Mouse (Mus musculus) kidney, embryonic 15.5 days (tissue): ENCODE data around the gene 2410004P03Rik. TPM values are rescaled to one million over a fixed set of nuclear protein-coding genes. Genes with fewer than 3 reads are reported as not detected.

Source experiments
- ATAC-seq: fragments of 200-750 bp; cut with Nextera tagmentation; replicated peaks from 2 replicates; pipeline ENCODE4 v1.8.0; 2017; ENCODE audit warnings: moderate TSS enrichment; ENCODE audit not compliant: low FRiP score
- H3K27ac ChIP-seq: fragments of 300-500 bp; sonication (generic); 2 replicates; pipeline ENCODE4 v1.5.1; 2015; ENCODE audit warnings: mild to moderate bottlenecking, inconsistent platforms
- H3K27me3 ChIP-seq: fragments of 300-500 bp; sonication (generic); 2 replicates; pipeline ENCODE4 v1.6.1; 2015; ENCODE audit warnings: inconsistent platforms
- H3K36me3 ChIP-seq: fragments of 300-500 bp; sonication (generic); 2 replicates; pipeline ENCODE4 v1.6.1; 2015; ENCODE audit warnings: inconsistent platforms
- H3K4me1 ChIP-seq: fragments of 300-500 bp; sonication (generic); 2 replicates; pipeline ENCODE4 v1.6.1; 2015; ENCODE audit warnings: inconsistent platforms
- H3K4me2 ChIP-seq: fragments of 300-500 bp; sonication (generic); 2 replicates; pipeline ENCODE4 v1.6.1; 2015; ENCODE audit warnings: moderate library complexity, mild to moderate bottlenecking, inconsistent platforms
- H3K4me3 ChIP-seq: fragments of 300-500 bp; sonication (generic); replicated peaks from 2 replicates; pipeline ENCODE4 v1.5.1; 2015; ENCODE audit warnings: mild to moderate bottlenecking, inconsistent platforms
- H3K9ac ChIP-seq: fragments of 300-500 bp; sonication (generic); 2 replicates; pipeline ENCODE4 v1.6.1; 2015; ENCODE audit warnings: mild to moderate bottlenecking, inconsistent platforms
- H3K9me3 ChIP-seq: fragments of 300-500 bp; sonication (generic); replicated peaks from 2 replicates; pipeline ENCODE4 v1.6.1; 2016; ENCODE audit warnings: inconsistent platforms
- WGBS: fragments of 180-500 bp; shearing (Covaris S2); methylation state at CpG from one replicate; pipeline ENCODE4 v1.1.7; 2015; ENCODE audit warnings: mixed read lengths; 5-methylcytosine and 5-hydroxymethylcytosine counted together
- polyA plus RNA-seq: library from polyadenylated mRNA; unstranded; fragments of >200 nt; fragmentation: Nextera tagmentation; extraction: Ambion mirVana; gene quantifications from 2 replicates; pipeline ENCODE4 v1.2.1, GENCODE M21; 2015

The 2410004P03Rik gene
- polyA plus RNA-seq, result 0.40 and 0.76 TPM in 2 replicates

GRCm38 (mm10) chr12:17011100-17011870 lies at the start of gene 2410004P03Rik:
Gene 2410004P03Rik, minus strand, starts transcription at chr12:17011727.
- H3K4me1 ChIP-seq, result peaks cover 7% of the 10 kb centered on the region
- H3K27me3 ChIP-seq, result peaks cover 3% of the 10 kb centered on the region; the same call in 1 of the 2 replicates
- H3K36me3 ChIP-seq, result no peaks in the 10 kb centered on the region
- H3K4me2 ChIP-seq, result peak within 1 kb of the TSS; percentile 66
- peak within 1 kb of the TSS; percentile 44 for H3K4me3 ChIP-seq
- peak within 1 kb of the TSS; percentile 42; the same call in 1 of the 2 replicates for H3K9ac ChIP-seq
- H3K9me3 ChIP-seq, result 0 out of 2 replicates have a peak, but pooled peaks cover 3% of the 10 kb centered on the region
- no peak within 1 kb of the TSS for H3K27ac ChIP-seq
- WGBS, result 9% methylated on average over 29 of the region's 29 CpGs
- ATAC-seq, result peak; percentile 66

DNA sequence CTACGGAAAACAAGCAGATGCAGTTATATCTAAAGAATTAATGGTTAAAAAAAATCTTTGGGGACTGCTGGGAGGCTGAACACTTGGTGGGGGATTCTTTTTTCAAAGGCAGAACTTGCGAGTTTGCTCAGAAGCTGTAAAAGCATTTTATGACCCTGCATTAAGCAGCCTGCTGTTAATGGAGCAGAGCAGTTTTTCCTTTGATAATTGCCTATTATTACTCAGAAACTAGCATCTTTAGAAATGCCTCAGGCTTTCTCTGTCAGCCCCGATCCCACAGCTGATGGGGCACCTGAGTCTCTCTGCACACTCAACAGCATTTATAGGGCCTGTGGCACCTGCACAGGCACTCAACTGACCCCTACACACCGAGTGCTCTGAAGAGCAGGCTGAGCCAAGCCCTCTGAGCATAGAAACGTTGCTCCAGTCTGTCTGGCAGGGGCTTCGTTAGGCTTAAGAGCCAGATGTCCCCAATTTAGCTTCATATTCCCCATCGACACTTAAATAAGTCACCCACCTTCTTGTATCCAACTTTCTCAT lies 49.7 kb upstream of the 2410004P03Rik start:
- Histone ChIP-seq H3K4me3 (no peak overlapping the region), H3K4me2 (no peak overlapping the region), H3K9ac (no peak overlapping the region), H3K36me3 (no peaks in the 10 kb centered on the region), H3K4me1 (no peaks in the 10 kb centered on the region), H3K9me3 (no peaks in the 10 kb centered on the region), H3K27me3 (peaks cover 8% of the 10 kb centered on the region), H3K27ac (no peak overlapping the region)
- WGBS, result 22% methylated on average over 7 of the region's 7 CpGs
- ATAC-seq, result no peak

- Histone ChIP-seq H3K4me1 (no peaks in the 10 kb centered on the region), H3K9me3 (no peaks in the 10 kb centered on the region), H3K9ac (no peak overlapping the region), H3K36me3 (no peaks in the 10 kb centered on the region), H3K27me3 (peaks cover 11% of the 10 kb centered on the region; the same call in 1 of the 2 replicates), H3K4me3 (no peak overlapping the region), H3K27ac (no peak overlapping the region), H3K4me2 (no peak overlapping the region)
- ATAC-seq, result no peak
- 79% methylated on average over 10 of the region's 10 CpGs for WGBS
These were observed 47.0 kb upstream of the 2410004P03Rik start for GRCm38 (mm10) chr12:17058490-17058889.

- no peak overlapping the region for H3K4me3 ChIP-seq
- H3K4me2 ChIP-seq, result no peak overlapping the region
- H3K9ac ChIP-seq, result no peak overlapping the region
- 87% methylated on average over 8 of the region's 8 CpGs for WGBS
- H3K4me1 ChIP-seq, result no peaks in the 10 kb centered on the region
- H3K9me3 ChIP-seq, result no peaks in the 10 kb centered on the region
- H3K27ac ChIP-seq, result no peak overlapping the region
- 0 out of 2 replicates have a peak, but pooled peaks cover 3% of the 10 kb centered on the region for H3K27me3 ChIP-seq
- no peaks in the 10 kb centered on the region for H3K36me3 ChIP-seq
- no peak for ATAC-seq
These were observed 45.6 kb upstream of the 2410004P03Rik start for GRCm38 (mm10) chr12:17057110-17057509.

GRCm38 (mm10) chr12:17055766-17056165 lies 44.2 kb upstream of the 2410004P03Rik start:
- Histone ChIP-seq H3K27me3 (0 out of 2 replicates have a peak, but pooled peaks cover 3% of the 10 kb centered on the region), H3K9ac (no peak overlapping the region), H3K27ac (no peak overlapping the region), H3K4me2 (no peak overlapping the region), H3K36me3 (no peaks in the 10 kb centered on the region), H3K4me3 (no peak overlapping the region), H3K4me1 (no peaks in the 10 kb centered on the region), H3K9me3 (no peaks in the 10 kb centered on the region)
- ATAC-seq, result no peak
- 91% methylated on average over 4 of the region's 4 CpGs for WGBS

GRCm38 (mm10) chr12:17054691-17055090 lies 43.2 kb upstream of the 2410004P03Rik start:
- Histone ChIP-seq H3K9me3 (no peaks in the 10 kb centered on the region), H3K4me1 (no peaks in the 10 kb centered on the region), H3K4me3 (no peak overlapping the region), H3K36me3 (no peaks in the 10 kb centered on the region), H3K27ac (no peak overlapping the region), H3K27me3 (0 out of 2 replicates have a peak, but pooled peaks cover 3% of the 10 kb centered on the region), H3K9ac (no peak overlapping the region), H3K4me2 (no peak overlapping the region)
- no peak for ATAC-seq
- whole genome bisulfite sequencing, result 65% methylated on average over 4 of the region's 4 CpGs

DNA sequence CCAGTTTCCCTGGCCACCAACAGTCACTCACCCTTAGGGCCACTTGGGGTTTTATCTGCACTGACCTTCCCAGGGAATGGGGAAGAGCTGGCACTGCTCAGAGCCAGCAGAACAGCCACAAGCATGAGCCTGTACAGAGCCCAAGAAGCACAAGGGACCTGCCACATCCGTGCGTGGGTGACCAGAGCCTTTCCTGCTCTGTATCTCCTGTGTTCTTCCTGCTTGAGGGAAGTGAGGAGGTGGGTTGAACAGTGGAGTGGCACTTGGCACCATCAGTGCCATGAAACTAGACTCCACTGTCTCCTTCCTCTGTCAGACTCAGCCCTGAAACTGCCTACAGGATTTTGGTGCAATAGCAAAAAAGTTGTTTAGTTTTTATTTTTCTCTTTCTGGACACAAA lies 41.1 kb upstream of the 2410004P03Rik start:
- Histone ChIP-seq H3K36me3 (no peaks in the 10 kb centered on the region), H3K27ac (no peak overlapping the region), H3K27me3 (0 out of 2 replicates have a peak, but pooled peaks cover 3% of the 10 kb centered on the region), H3K4me2 (no peak overlapping the region), H3K9me3 (no peaks in the 10 kb centered on the region), H3K4me1 (no peaks in the 10 kb centered on the region), H3K9ac (no peak overlapping the region), H3K4me3 (no peak overlapping the region)
- ATAC-seq, result no peak
- WGBS, result 72% methylated on average over 2 of the region's 2 CpGs

GRCm38 (mm10) chr12:17051057-17051456 lies 39.5 kb upstream of the 2410004P03Rik start:
- H3K27me3 ChIP-seq, result 0 out of 2 replicates have a peak, but pooled peaks cover 3% of the 10 kb centered on the region
- no peak overlapping the region for H3K9ac ChIP-seq
- H3K4me2 ChIP-seq, result no peak overlapping the region
- H3K4me3 ChIP-seq, result no peak overlapping the region
- H3K36me3 ChIP-seq, result no peaks in the 10 kb centered on the region
- no peaks in the 10 kb centered on the region for H3K9me3 ChIP-seq
- H3K4me1 ChIP-seq, result no peaks in the 10 kb centered on the region
- ATAC-seq, result no peak
- no peak overlapping the region for H3K27ac ChIP-seq
- WGBS, result 50% methylated on average over 4 of the region's 4 CpGs

DNA sequence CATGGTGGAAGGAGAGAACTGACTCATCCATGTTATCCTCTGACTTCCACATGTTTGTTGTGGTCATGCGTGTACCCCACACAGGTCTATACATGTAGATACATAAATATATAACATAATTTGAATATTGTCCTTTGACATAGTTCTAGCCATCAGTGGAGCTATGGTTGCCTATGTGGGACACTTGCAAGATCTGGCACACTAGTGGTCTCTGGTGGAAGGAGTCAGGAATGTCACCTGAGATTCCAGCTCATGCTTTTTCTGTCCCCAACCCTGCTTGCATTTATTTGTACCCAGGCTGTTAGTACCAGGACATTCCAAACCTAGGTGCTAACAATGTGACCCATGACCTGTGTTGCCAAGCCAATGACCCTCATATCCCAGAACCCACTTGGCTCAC lies 38.3 kb upstream of the 2410004P03Rik start:
- H3K9ac ChIP-seq, result no peak overlapping the region
- no peaks in the 10 kb centered on the region for H3K4me1 ChIP-seq
- no peaks in the 10 kb centered on the region for H3K9me3 ChIP-seq
- H3K36me3 ChIP-seq, result no peaks in the 10 kb centered on the region
- 90% methylated on average over 1 of the region's 1 CpGs for WGBS
- no peaks in the 10 kb centered on the region for H3K27me3 ChIP-seq
- ATAC-seq, result no peak
- H3K27ac ChIP-seq, result no peak overlapping the region
- no peak overlapping the region for H3K4me2 ChIP-seq
- H3K4me3 ChIP-seq, result no peak overlapping the region

- ATAC-seq, result no peak
- H3K4me3 ChIP-seq, result no peak overlapping the region
- no peaks in the 10 kb centered on the region for H3K4me1 ChIP-seq
- no peaks in the 10 kb centered on the region for H3K36me3 ChIP-seq
- H3K4me2 ChIP-seq, result no peak overlapping the region
- no peaks in the 10 kb centered on the region for H3K9me3 ChIP-seq
- 66% methylated on average over 7 of the region's 7 CpGs for WGBS
- H3K27ac ChIP-seq, result no peak overlapping the region
- H3K27me3 ChIP-seq, result no peaks in the 10 kb centered on the region
- no peak overlapping the region for H3K9ac ChIP-seq
These were observed 37.6 kb upstream of the 2410004P03Rik start for GRCm38 (mm10) chr12:17048979-17049612.

GRCm38 (mm10) chr12:17043311-17043710 lies 31.8 kb upstream of the 2410004P03Rik start:
- no peaks in the 10 kb centered on the region for H3K9me3 ChIP-seq
- 42% methylated on average over 5 of the region's 5 CpGs for WGBS
- H3K4me1 ChIP-seq, result no peaks in the 10 kb centered on the region
- H3K27me3 ChIP-seq, result no peaks in the 10 kb centered on the region
- H3K36me3 ChIP-seq, result no peaks in the 10 kb centered on the region
- H3K27ac ChIP-seq, result no peak overlapping the region
- no peak overlapping the region for H3K4me2 ChIP-seq
- H3K9ac ChIP-seq, result no peak overlapping the region
- no peak for ATAC-seq
- no peak overlapping the region for H3K4me3 ChIP-seq

DNA sequence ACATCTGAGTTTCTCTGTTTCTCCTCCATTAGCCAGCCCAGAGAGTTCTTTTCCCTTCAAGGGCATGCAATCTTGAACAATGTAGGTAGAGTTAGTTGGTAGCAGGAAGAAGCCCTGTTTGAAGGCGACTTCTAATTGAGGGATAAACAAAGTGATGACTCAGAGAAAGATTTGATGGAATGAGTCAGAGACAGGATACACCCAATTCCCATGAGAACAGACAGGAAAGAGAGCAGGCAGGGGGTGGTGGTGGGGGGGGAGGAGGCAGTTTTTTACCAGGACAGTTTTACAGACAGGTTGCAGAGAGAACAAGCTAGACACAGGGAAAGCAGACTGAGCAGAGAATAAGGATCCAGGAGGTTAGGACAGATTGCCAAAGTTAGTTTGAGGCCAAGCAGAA lies 29.0 kb upstream of the 2410004P03Rik start:
- Histone ChIP-seq H3K4me2 (no peak overlapping the region), H3K27me3 (no peaks in the 10 kb centered on the region), H3K4me3 (no peak overlapping the region), H3K9me3 (no peaks in the 10 kb centered on the region), H3K36me3 (no peaks in the 10 kb centered on the region), H3K9ac (no peak overlapping the region), H3K4me1 (no peaks in the 10 kb centered on the region), H3K27ac (no peak overlapping the region)
- ATAC-seq, result no peak
- WGBS, result 40% methylated on average over 1 of the region's 1 CpGs
